Mouse (Mus musculus) brain, embryonic 14.5 days (tissue): ENCODE data around the gene Bcor.

ENCODE experiments used
- CTCF ChIP-seq: fragments of 200-500 bp; IDR thresholded peaks from 2 replicates; pipeline ENCODE4 v1.5.1; 2012; ENCODE audit warnings: inconsistent platforms, mild to moderate bottlenecking, moderate library complexity, borderline replicate concordance; ENCODE audit not compliant: insufficient read depth, insufficient read length; ENCODE audit errors: extremely low read depth
- POLR2A ChIP-seq: fragments of 200-500 bp; IDR thresholded peaks from 2 replicates; pipeline ENCODE4 v1.6.1; 2012; ENCODE audit warnings: mild to moderate bottlenecking, inconsistent platforms, borderline replicate concordance; ENCODE audit not compliant: poor library complexity, insufficient read depth, insufficient read length, severe bottlenecking; ENCODE audit errors: extremely low read depth

DNA sequence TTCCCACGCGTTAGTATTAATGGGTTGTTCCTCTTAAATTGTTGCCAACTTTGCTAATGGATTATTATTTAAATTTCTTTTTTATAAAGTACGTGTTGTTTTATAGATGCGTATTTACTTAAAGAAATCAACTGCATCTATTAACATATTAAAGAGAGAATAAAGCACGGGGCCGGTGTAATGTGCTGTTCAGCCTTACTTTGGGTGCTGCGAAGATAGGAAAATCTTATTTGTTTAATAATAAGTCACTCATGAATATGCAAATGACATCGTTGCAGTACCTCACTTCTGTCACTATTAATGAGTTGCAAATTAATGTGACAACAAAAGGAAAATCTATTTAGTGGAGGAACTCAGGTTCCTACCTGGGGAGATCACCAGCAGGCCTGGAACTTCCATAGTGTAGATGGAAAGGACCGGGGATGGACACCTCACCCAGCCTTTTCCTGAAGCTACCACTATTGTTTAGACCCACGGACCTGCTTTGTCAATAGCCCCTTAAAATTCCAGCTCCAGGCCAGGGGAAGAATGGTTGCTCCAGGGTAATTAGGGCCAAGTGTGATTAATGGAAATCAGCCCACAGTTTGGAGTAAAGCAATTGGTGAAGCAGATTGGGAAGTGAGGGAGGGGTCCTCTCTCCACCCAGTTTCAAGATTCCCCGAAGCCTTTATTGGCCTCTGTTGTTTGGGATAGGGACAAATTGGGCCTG lies 152.2 kb downstream of the Bcor start:
- no peak for TF ChIP-seq CTCF
- no peak for TF ChIP-seq POLR2A
